Mouse (Mus musculus): ENCODE results near the gene Inhbc.
A peak's percentile ranks its signal among the peaks of the same experiment; 100 is the strongest.

Inhbc gene

DNA sequence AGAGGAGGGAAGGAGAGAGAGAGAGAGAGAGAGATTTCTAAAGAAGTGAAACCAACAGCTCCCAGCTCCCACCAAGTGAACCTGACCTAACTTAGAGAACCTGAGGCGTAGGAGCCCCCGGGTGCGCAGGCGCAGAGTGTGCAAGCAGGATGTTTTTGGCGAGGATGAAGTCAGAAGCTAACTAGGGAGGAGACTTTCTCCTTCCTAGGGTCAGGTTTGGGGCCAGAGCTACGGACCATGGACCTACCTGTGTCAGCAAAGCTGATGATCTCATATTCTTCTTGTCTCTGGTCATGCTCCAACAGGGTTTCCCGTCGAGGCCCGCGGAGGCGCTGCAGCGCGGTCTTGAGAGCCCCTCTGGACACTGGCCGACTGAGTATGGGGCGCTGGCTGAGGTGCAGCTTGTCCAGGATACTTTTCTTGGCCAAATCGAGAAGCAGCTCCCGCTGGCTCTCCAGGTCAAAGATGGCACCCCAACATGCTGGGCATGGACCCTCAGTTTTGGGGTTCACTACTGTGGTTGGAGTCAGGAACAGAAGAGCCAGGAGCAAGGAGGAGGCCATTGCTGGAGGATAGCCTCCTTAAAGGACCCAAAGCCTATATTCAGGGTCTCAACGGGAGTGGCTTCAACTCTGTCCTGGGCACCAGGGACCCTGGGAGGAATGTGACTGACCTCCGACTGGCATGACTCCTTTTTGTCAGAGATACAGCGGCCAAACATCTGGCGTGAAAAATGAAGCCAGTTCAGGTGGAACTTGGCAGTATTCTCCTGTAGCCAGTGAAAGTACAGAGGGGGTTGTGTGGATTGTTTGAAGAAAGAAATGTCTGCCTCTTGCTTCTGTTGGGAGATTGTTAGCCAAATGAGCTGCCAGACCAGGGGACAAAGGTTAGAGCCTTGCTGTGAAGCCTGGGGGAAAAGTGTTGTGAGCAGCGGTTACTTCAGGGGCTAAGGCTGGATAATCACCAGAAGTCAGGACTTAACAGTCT is at the start of gene Inhbc:
TSS of gene Inhbc (minus strand) at position 598 of the 987 bp plus-strand sequence.
- DNase-seq (ENCODE audit: low spot score in 2 of 2): no peak

DNA sequence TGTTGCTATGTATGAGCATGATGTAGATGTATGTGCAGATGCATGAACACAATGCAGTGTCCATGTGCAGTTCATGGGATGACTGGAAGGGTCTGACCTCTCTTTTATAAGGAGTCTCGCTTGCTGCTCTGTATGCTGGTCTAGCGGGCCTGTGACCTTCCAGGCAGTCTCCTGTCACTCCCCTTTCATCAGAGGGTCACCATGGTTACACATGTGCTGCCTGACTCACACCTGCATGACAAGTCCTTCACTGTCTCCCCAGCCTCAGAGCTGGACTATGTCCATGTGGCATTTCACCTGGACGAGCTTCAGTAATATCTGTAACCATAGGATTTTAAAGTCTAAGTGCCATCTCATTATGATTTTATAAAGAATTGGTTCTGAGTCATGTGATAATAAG is 43.9 kb upstream of the Inhbc start:
- no peak for DNase-seq (ENCODE audit: low spot score in 2 of 2)

DNA sequence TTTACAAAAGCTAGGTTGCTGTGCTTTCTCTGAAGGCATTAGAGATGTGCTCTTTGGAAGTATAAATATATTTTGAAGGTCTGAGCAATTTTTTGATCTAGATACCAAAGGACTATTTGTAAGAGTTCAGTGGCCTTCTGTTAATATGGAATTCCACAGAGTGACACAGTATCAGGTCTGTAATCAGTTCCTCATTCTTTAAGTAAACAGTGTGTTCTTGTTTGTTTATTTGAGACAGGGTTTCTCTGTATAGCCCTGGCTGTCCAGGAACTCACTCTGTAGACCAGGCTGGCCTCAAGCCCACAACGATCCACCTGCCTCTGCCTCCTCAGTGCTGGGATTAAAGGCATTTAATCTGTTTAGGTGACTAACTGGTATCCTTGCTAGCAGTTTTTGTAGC is 43.4 kb upstream of the Inhbc start:
- no peak for DNase-seq (ENCODE audit: low spot score in 2 of 2)

DNA sequence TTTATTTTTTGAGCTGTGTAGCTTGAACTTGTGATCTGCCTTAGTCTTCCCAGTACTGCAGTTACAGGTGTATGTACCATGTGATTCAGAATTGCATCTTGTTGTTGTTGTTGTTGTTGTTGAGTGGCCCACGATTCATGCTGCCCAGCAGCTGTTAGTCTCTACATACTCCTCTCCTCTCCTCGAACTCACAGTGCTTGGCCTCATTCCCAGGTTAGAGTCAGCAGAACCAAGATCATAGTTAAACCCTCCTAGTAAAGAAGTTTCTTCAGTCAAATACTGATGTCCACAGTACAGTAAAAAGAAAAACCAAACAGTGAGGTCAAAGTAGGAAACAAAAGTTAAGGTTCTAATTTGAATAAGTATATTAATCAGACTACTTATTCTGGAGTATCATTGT is 42.5 kb upstream of the Inhbc start:
- no peak for DNase-seq (ENCODE audit: low spot score in 2 of 2)

DNA sequence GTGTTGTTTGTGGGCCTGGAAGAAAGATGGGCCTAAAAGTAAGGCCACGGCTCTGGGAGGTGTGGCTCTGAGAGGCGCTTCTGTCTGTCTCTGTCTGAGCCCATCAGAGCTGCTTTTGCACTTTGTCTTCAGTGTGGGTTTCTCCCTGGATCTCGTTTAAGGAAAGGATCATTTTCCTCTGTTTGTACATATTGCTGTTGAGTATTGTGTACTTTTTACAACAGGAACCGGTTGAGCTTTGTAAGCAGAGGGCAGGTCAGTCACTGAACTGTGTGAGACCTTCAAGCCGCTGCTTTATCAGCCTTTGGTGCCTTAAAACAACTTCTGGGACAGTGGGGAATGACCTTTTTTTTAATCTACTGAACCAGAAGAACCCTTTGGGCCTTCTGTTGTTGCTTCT is 41.9 kb upstream of the Inhbc start:
- no peak for DNase-seq (ENCODE audit: low spot score in 2 of 2)

DNA sequence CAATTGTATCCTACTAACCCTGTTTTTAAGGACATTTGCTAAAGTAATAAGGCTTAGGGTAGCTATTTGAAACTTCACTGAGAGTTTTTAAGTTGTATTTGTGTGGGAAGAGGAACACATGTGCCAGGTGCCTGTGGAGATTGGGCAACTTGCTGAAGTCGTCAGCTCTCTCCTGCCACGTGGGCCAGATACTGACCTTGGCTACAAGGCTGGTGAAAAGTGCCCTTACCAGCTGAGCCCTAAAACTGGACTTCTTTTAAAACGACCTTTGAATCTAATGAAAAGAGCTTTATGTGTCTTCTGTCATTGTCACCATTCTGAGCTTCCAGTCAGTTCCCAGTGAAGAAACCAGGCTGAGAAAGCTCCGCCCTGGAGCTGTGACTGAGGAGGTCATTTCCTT is 37.2 kb upstream of the Inhbc start:
- DNase-seq (ENCODE audit: low spot score in 2 of 2): no peak

DNA sequence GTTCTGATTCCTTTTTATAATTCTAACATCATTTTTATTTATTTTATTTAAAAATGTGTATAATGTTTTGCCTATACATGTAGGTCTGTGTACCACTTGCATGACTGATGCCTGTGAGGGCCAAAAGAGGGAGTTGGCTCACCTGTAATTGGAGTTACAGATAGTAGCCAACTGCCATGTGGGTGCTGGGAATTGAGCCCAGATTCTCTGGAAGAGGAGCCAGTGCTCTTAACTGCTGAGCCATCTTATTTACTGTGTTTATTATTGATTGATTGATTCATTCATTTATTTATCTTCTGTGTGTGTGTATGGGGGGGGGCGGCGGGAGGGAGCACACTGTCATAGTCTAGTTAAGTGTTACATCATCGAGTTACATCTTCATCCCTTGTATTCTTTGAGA is 34.5 kb upstream of the Inhbc start:
- DNase-seq (ENCODE audit: low spot score in 2 of 2): no peak

DNA sequence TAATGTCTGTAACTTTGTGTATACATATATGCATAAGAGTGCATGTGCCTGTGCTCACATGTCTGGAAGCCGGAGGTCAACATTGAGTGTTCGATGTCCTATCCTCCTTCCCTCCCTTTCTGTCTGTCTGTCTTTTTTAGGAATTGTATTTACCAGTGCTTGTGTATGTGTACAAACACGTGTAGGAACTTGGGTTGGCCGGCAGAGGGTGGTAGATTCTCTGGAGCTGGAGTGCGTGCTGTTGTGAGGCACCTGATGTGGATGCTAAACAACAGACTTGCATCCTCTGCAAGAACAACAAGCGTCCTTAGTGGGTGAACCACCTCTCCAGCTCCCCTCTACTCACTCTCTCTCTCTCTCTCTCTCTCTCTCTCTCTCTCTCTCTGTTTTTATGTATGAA is 21.5 kb upstream of the Inhbc start:
- no peak for DNase-seq (ENCODE audit: low spot score in 2 of 2)

DNA sequence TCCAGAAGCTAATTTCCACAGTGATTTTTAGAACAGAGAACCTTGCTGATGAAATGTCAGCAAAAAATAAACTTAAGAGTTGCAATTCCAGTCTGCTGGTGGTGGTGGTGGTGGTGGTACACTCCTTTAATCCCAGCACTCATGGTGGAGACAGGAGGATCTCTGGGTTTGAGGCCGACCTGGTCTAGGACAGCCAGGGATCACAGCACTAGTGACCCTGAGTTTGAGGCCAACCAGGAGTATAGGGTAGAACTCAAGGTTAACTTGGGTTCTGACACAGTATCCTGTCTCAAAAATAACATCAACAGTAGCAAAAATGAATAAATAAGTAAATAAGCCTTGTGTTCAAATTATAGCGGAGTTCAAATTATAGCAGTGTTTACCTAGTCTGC is 11.5 kb upstream of the Inhbc start:
- no peak for DNase-seq (ENCODE audit: low spot score in 2 of 2)

DNA sequence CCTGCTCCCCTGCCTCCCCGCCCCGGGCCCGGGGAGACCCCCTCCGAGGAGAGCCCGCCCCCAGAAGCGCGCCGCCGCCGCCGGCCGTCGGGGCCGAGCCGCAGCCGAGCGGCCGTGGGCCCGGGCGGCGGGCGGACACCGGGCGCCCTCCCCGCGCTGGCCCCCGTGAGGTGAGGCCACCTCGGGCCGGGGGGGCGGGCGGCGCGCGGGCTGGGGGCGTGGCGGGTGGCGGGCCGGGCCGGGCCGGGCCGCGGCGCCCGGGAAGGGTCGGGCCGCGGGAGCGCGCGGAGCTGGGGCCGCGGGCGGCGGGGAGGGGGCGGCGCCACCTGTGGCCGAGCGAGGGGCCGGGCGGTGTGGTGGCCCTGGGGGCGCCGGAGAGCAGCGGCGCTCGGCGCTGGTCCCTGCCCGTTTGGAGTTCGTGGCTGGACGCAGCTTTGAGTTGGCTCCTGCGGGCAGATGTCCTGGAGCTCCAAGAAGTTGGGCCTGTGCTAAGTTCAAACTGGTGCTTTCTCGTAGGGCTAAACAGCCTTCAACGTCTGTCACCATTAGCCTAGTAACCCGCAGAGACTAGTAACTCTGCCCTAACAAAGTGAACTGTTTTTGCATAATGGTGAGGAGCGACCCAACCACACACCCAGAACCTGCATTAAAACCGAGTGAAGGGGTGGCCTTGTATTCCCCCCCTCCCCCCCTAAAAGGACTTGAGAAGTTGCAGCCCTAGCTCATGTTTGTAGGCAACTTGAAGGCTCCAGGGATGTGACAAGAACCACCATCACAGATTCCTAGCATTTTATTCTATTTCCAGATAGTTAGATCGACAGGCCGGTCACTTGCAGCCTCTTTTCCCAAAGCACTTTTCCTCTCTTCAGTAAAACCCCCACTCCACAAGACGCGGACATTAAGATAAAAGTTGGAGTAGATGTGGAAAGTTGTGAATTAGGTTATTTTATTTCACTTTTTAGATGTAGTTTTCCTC is 10.8 kb upstream of the Inhbc start:
- peak; percentile 25 to 64 for DNase-seq (ENCODE audit: low spot score in 2 of 2)

DNA sequence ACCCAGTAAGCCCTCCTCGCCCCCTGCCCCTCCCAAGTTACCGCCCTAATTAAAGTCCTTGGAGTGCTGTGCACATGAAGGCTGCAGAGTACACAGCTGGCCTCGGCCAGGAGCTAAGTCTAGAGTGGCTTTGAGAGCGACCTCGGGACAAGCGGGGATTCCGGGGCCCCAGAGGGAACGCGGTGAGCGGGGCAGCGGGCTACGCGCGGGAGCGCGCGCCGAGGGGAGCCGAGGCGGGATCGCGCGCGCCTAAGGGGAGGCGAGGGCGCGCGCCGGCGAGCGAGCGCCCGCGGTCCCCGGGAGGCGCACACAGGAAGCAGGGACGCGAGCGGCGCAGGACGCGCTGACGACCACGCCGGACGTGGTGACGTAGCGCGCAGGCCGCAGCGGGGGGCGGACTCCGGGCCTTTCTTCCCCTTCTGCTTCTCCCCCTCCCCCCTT is 10.0 kb upstream of the Inhbc start, which contains the start of gene R3hdm2:
TSS of gene R3hdm2 (plus strand) at position 77 of the 441 bp plus-strand sequence.
- DNase-seq (ENCODE audit: low spot score in 2 of 2): peak; percentile 90 to 97

DNA sequence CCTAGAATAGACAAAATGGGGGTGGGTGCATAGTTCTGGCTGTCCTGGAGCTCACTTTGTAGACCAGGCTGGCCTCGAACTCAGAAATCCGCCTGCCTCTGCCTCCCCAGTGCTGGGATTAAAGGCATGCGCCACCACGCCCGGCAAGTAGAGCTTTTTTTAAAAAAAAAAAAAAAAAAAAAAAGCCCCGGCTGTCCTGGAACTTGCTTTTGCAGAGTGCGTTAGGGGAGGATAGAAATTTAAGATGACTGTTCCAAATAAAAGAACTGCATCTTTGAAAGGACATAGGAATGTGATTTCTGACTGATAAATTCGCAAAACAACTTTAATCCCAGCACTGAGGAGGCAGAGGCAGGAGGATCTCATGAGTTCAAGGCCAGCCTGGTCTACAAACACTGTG is 9.4 kb upstream of the Inhbc start:
- no peak for DNase-seq (ENCODE audit: low spot score in 2 of 2)

DNA sequence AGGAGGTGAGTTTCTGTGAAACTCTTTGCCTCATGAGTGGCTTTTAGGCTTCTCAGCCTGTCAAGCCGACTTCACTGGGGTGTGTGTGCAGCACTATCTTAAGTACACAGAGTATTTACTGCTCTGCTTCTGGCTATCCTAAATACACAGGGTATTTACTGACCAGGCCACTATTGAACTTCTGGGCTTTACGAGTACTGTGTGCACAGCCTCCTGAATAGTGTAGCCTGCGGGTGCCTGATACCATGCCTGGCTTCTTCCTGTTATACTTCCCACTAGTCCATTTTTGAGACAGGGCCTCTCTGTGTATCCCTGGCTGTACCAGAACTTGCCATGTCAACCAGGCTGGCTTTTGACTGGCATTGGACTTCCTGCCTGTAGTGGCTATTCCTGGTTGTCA is 7.5 kb upstream of the Inhbc start:
- no peak for DNase-seq (ENCODE audit: low spot score in 2 of 2)

DNA sequence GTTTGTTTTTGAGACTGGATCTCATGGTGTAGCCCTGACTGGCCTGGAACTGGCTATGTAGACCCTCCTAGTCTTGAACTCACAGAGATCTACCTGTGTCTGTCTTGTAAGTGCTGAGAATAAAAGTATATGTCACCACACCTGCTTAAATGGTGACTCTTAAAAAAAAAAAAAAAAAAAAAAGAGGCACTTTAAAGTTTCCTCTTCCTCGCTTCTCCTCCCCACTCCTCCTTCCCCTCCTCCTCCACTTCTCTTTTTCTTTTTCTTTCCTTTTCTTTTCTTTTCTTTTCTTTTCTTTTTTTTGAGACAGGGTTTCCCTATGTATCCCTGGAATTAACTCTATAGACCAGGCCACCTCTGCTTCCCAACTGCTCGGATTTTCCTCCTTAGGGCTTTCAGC is 792 bp upstream of the Inhbc start:
- no peak for DNase-seq (ENCODE audit: low spot score in 2 of 2)

DNA sequence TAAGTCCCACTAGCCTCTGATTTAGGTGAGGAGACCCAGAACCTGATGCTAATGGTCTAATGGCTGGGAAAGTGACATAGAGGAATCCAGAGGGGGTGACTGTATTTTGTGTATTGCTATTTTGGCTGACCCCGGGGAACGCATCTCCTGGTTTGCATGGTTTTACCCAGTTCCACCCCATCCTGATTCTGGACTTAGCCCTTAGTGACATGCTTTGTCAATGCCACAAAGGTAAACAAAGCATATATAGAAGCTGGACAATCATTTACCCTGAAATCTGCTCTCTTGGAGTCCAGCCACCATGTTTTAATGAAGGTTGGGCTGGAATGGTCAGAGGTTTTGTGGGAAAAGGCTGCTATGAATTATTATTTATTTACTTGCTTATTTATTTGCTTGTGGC is 2.0 kb downstream of the Inhbc start:
- DNase-seq (ENCODE audit: low spot score in 2 of 2): no peak

DNA sequence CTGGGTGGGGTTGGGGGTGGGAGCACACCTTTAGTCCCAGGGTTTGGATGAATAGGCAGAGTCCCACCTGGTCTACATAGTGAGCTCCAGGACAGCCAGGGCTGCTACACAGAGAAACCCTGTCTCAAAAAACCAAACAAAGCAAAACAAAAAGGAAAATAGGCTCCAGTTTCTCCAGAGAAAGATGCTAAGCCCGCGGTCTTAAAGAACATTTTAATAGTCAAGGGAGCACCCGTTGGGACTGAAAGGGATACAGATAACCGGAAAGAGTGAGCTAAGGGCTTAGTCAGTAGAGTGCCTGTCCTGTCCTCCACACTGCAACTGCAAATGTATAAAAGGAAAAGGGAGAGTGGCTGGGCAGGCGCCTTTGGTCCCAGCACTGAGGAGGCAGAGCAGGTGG is 3.1 kb downstream of the Inhbc start:
- DNase-seq (ENCODE audit: low spot score in 2 of 2): no peak

DNA sequence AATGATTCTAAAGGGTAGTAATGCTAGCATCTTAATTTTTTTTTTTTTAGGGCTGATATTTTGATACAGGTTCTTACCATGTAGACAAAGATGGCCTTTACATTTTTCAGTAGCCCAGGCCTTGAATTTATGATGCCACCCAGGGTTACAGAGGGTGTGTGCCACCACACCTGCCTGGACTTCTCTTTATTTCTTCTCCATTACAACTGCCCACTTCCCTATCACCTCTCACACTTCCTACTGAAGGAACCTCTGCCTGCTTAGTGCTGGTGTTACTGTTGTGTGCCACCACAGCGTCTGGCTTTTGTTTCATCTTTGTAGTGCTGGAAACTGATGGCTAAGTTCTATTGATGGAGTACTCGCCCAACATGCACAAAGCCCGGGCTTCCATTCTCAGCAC is 9.5 kb downstream of the Inhbc start:
- DNase-seq (ENCODE audit: low spot score in 2 of 2): no peak

DNA sequence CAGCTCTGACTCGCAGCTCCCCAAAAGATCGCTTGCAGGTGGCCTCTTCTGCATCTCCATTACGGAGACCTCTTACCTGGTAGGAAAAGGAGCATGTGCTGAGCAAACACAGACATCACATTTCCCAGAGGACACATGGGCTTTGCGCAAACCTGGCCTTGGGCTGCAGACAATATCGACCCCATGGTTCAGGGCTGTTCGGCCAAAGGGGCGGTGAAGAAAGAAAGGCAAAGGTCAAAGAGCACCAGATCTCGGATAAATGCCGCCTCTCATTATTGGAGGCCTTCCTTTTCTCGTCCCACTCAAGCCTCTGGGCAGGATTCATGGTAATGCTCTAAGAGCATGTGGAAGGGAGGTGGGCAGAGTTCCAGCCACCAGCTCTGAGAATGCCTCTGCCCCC is 14.9 kb downstream of the Inhbc start:
- DNase-seq (ENCODE audit: low spot score in 2 of 2): no peak

DNA sequence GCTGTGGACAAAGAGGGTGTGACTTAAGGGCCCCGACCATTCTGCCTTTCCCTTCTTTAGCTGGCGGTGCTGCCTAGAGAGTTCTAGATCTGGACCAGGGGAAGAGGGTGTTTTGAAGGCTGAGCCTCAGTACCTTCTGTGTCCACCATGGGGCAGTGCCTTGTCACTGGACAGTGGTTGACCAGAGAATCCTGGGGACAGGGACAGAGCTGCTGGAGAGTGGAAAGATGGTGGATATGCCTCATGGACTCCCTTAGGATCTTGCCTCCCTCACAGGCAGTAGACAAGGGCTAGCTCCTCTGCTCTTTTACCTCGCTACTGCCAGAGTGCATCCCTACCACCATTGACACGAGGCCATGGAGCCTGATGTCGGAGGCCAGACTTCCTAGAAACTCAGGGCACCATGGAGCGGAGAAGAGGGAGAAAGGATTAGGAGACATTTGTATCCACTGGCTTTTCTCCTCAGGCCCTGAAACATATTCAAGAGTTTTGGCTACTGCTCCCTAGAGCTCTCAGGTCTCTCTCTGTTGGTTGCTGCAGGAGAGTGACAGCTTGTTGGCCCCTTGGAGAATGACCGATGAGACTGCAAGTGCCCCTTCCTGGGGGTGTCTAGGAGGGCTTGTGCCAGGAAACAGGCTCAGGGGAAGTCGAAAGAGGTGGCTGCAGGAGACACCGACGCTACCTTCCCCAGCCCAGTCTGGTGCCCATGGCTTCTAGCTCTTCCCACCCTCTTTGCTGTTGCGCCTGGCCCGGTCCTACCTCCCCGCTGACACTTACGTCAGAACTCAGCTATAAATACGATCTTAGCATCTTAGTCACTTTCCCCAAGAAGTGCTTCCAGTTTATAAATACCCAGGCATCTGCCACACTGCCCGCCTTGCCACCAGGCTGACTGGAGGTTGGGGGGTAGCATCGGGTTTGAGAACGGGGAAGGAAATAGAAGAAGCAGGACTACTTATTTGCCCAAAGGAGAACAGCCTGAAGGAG is 16.0 kb downstream of the Inhbc start, which contains the start of gene Inhbe:
TSS of gene Inhbe (minus strand) at position 503 of the 987 bp plus-strand sequence.
- DNase-seq (ENCODE audit: low spot score in 2 of 2): no peak

DNA sequence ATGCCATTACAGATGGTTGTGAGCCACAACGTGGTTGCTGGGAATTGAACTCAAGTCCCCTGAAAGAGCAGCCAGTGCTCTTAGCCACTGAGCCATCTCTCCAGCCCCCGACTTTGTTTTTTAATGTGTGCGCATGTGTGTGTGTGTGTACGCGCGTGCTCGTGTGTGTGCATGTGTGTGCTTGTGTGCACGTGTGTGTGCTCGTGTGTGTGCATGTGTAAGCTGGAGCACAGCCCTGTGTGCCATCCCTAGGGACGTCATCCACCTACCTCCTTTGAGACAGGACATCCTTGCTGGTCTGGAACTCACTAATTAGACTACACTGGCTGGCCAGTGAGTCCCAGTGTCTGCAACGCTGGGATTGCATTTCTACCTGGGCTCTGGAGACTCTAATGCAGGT is 17.5 kb downstream of the Inhbc start:
- DNase-seq (ENCODE audit: low spot score in 2 of 2): no peak

DNA sequence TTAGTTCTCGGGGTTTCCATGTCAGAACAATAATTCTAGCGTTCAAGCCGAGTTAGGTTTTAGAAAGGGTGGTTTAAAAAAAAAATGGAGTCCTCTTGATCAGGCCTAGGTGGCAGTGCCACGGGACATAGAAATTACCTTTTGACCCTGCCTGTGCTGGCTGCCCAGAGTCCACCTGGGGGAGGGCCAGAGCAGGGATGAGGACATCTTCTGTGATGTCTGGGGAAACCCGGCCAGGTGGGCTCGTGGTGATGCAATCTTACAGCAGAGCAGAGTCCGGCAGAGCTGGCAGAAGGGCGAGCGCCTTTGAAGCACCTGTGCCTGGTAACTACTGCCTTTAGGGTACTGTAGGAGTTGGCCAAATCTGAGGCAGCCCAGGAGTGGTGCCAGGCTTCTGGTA is 18.0 kb downstream of the Inhbc start:
- DNase-seq (ENCODE audit: low spot score in 2 of 2): no peak
